Mouse (Mus musculus) liver, embryonic 12.5 days (tissue): ENCODE measurements around the gene Zbtb32. TPM values are rescaled to one million over a fixed set of nuclear protein-coding genes. Genes with fewer than 3 reads are reported as not detected.

ENCODE experiments used
- ATAC-seq: fragments of 200-750 bp; cut with Nextera tagmentation; 2 replicates; pipeline ENCODE4 v1.8.0; 2017; ENCODE audit warnings: moderate number of reproducible peaks, mild to moderate bottlenecking, moderate library complexity
- H3K27ac ChIP-seq: fragments of 300-500 bp; sonication (generic); 2 replicates; pipeline ENCODE4 v1.5.1; 2016; ENCODE audit warnings: mild to moderate bottlenecking
- H3K27me3 ChIP-seq: fragments of 300-500 bp; sonication (generic); replicated peaks from 2 replicates; pipeline ENCODE4 v1.6.1; 2016; ENCODE audit warnings: mild to moderate bottlenecking, moderate library complexity
- H3K36me3 ChIP-seq: fragments of 300-500 bp; sonication (generic); 2 replicates; pipeline ENCODE4 v1.6.1; 2016; ENCODE audit warnings: mild to moderate bottlenecking, moderate library complexity
- H3K4me1 ChIP-seq: fragments of 300-500 bp; sonication (generic); 2 replicates; pipeline ENCODE4 v1.6.1; 2016
- H3K4me2 ChIP-seq: fragments of 300-500 bp; sonication (generic); 2 replicates; pipeline ENCODE4 v1.6.1; 2016; ENCODE audit warnings: mild to moderate bottlenecking, moderate library complexity
- H3K4me3 ChIP-seq: fragments of 300-500 bp; sonication (generic); 2 replicates; pipeline ENCODE4 v1.5.1; 2016; ENCODE audit warnings: mild to moderate bottlenecking, moderate library complexity
- H3K9ac ChIP-seq: fragments of 300-500 bp; sonication (generic); 2 replicates; pipeline ENCODE4 v1.6.1; 2016; ENCODE audit warnings: mild to moderate bottlenecking, moderate library complexity
- H3K9me3 ChIP-seq: fragments of 300-500 bp; sonication (generic); replicated peaks from 2 replicates; pipeline ENCODE4 v1.6.1; 2016; ENCODE audit warnings: mild to moderate bottlenecking, moderate library complexity
- WGBS: fragments of 180-500 bp; shearing (Covaris S2); methylation state at CpG from one replicate; pipeline ENCODE4 v1.1.7; 2016; ENCODE audit not compliant: insufficient replicate concordance; 5-methylcytosine and 5-hydroxymethylcytosine counted together
- polyA plus RNA-seq: library from polyadenylated mRNA; unstranded; fragments of >200 nt; fragmentation: Nextera tagmentation; extraction: Ambion mirVana; gene quantifications from 2 replicates; pipeline ENCODE4 v1.2.1, GENCODE M21; 2016

Zbtb32 gene
- polyA plus RNA-seq, 1 experiment from 2014 or later, result 0.20 TPM

DNA sequence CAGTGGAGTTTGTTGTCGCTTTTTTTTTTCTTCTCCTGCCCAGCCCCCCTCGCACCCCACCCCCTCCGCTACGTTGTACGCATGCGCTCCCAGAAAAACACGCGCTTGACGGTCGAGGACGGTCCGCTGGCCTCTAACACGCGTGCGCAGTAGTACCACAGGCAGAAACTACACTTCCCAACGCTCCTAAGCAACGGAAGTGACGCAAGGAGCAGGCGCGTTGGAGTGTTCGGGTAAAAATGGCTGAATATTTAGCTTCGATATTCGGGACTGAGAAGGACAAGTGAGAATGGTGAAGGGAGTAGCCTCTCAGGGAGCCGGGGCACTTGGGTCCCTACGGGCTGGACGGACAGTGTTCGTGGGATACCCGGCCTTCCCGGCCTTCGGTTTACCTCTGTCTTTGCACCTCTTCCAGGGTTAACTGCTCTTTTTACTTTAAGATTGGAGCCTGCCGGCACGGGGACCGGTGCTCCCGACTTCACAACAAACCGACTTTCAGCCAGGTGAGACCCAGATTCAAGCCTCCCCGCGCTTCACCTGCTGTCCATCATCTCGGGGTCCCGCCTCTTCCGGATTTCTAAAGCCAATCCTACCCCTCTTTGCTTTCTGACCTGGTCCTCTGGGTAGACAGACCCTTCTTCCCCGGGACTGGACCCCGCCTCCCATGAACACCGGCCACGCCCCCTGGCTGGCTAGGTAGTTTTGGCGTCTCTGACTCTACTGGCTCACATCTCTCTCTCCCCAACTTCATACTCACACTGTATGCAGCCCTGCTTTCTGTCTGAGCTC lies 35.4 kb downstream of the Zbtb32 start, which contains the start of the genes U2af1l4, Gm49396 and Psenen:
U2af1l4 (plus strand) TSS at position 185 of the 789 bp plus-strand sequence.
Gm49396 (plus strand) TSS at position 228 of the 789 bp plus-strand sequence.
Psenen (minus strand) TSS at position 511 of the 789 bp plus-strand sequence.
- Histone ChIP-seq H3K4me2 (peak within 1 kb of the TSS; percentile 82), H3K9ac (peak within 1 kb of the TSS; percentile 79), H3K36me3 (peaks cover 43% of the 10 kb centered on the region), H3K9me3 (no peaks in the 10 kb centered on the region), H3K4me1 (peaks cover 40% of the 10 kb centered on the region), H3K4me3 (peak within 1 kb of the TSS; percentile 83), H3K27ac (peak within 1 kb of the TSS; percentile 96), H3K27me3 (no peaks in the 10 kb centered on the region)
- ATAC-seq, result peak; percentile 83
- under 1% methylated on average over 45 of the region's 45 CpGs for WGBS

DNA sequence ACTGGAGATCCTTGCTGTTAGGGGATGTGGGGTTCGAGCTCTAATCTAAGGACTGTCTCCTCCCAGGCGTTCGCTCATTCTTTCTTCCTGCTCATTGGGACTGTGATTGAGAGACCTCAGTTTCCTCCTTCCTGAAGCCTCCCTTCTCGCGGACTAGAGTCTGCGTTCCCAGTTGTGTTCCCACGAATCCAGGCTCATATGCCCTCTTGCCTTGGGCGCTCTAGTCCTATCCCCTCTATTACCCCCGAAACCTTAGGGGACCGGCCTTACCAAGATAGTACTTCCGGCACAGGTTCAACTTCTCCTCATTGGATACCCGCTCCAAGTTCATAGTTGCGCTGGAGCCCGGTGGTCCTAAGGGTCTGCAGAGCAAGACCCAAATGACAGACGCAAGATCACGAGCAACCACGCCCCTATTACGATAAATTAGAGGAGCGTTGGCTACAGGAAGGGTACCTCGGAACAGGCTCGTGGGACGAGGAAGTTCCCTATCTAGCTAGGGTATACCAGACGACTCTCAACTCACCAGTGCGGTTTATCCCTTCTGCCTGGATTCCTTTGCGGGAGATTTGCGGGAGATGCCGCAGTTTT lies 36.1 kb downstream of the Zbtb32 start:
- Histone ChIP-seq H3K36me3 (peaks cover 41% of the 10 kb centered on the region), H3K4me2 (peak overlapping the region; percentile 82), H3K9ac (peak overlapping the region; percentile 75), H3K27ac (peak overlapping the region; percentile 83), H3K4me1 (peaks cover 47% of the 10 kb centered on the region), H3K4me3 (peak overlapping the region; percentile 83), H3K27me3 (no peaks in the 10 kb centered on the region), H3K9me3 (no peaks in the 10 kb centered on the region)
- no peak for ATAC-seq
- under 1% methylated on average over 27 of the region's 27 CpGs for WGBS

- Histone ChIP-seq H3K4me2 (peak overlapping the region; percentile 80), H3K4me3 (peak overlapping the region; percentile 79), H3K36me3 (peaks cover 41% of the 10 kb centered on the region), H3K4me1 (peaks cover 53% of the 10 kb centered on the region), H3K9me3 (no peaks in the 10 kb centered on the region), H3K27ac (peak overlapping the region; percentile 88), H3K9ac (peak overlapping the region; percentile 63), H3K27me3 (no peaks in the 10 kb centered on the region)
- 73% methylated on average over 2 of the region's 2 CpGs for WGBS
- ATAC-seq, result no peak
These were observed 38.4 kb downstream of the Zbtb32 start for GRCm38 (mm10) chr7:30560296-30560695.

DNA sequence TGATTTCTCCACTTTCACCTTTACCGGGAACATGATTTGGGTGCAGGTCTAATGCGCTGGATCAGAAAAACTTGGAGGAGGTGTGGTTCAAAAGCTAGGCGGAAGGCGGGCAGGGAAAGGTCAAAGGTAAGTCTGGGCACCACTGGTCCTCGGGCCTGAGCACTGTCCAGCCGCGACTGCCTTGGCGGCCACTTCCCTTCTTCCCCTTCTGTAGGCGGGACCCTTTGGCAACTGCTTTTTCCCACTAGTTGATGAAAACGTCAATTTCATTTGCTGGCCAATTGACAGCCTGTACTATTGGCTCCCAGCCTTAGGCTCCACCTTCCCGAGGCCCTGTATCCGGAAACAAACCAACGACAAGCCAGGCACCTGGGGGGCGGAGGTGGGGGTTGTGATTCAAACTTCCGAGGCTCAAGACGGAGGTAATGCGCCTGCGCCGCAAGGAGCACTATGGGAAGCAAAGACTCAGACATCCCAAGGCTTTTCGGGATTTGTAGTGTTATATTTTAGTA lies 39.2 kb downstream of the Zbtb32 start, which contains the start of gene Lin37:
Lin37 (minus strand) TSS at position 396 of the 512 bp plus-strand sequence.
- ATAC-seq, result peak; percentile 82
- Histone ChIP-seq H3K4me1 (peaks cover 53% of the 10 kb centered on the region), H3K36me3 (peaks cover 41% of the 10 kb centered on the region), H3K4me3 (peak within 1 kb of the TSS; percentile 79), H3K4me2 (peak within 1 kb of the TSS; percentile 80), H3K9me3 (no peaks in the 10 kb centered on the region), H3K27ac (peak within 1 kb of the TSS; percentile 88), H3K27me3 (no peaks in the 10 kb centered on the region), H3K9ac (peak within 1 kb of the TSS; percentile 76)
- WGBS, result 1% methylated on average over 20 of the region's 20 CpGs

DNA sequence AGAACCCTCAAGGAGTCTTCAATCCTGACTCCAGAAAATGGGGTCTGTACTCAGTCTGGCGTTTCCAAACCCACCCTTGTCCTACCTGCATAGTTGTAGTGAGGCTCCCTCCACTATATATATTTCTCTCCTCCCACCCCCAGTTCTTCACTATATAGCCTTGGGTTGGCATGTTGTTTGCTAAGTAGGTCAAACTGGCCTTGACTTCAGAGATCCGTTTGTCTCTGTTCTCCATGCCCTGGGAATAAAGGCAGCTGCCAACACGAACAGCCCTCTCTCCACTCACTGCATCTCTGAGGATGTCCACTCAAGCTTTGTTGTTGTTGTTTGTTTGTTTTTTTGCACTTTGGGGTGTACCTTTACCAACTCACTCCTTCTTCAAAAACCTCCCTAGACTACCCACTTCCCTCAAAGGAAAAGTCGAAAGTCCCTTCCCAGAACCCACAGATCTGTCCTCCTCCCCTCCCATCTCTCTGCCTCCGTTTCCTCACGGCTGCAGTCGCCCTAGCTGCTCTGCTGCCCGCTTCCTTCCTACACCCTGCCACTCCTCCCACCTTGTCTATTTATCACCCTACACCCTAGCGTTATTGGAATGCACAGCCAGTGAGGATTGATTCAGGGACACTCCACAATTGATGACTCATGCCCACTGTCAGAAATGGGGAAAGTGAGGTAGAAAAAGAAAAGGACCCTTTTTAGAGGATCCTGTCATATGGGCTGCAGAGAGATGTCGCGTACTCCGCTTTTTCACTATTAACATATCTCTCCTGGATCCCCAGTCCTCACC lies 39.9 kb downstream of the Zbtb32 start:
- WGBS, result 8% methylated on average over 12 of the region's 12 CpGs
- peaks cover 49% of the 10 kb centered on the region for H3K4me1 ChIP-seq
- H3K9ac ChIP-seq, result peak overlapping the region; percentile 76
- H3K27me3 ChIP-seq, result no peaks in the 10 kb centered on the region
- no peaks in the 10 kb centered on the region for H3K9me3 ChIP-seq
- peak overlapping the region; percentile 88 for H3K27ac ChIP-seq
- peak overlapping the region; percentile 79 for H3K4me3 ChIP-seq
- peak; percentile 40 for ATAC-seq
- H3K4me2 ChIP-seq, result peak overlapping the region; percentile 80
- H3K36me3 ChIP-seq, result peaks cover 43% of the 10 kb centered on the region

DNA sequence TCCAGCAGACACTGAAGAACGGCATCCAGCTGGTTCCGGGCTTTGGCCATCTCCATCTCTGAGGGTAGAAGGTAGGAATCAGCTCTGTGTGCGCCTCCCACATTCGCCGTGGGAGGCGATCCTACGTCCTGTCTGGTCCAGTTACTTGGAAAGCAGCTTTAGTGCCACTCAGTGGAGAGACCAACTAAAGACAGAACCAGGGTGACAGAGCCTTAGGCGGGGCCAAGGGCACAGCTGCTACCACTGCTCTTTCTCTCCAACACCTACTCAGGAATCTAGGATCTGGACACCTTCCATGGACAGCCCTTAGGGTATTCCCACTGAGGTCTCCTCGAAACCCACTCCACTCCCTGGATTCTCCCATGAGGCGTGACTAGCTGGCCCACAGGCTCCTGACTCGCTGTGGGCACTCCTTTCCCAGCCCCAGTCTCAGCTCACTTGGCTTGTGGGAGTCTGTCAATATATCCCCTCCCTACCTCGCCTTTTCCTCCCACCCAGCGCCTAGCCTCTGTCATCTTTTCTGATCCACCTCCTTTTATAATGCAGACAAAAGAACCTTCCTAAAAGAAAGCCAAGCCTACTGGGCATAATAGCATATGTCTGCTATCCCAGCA lies 40.7 kb downstream of the Zbtb32 start:
- Histone ChIP-seq H3K9ac (peak overlapping the region; percentile 76), H3K4me1 (peaks cover 53% of the 10 kb centered on the region), H3K27me3 (no peaks in the 10 kb centered on the region), H3K27ac (peak overlapping the region; percentile 88), H3K9me3 (no peaks in the 10 kb centered on the region), H3K4me2 (peak overlapping the region; percentile 80), H3K36me3 (peaks cover 43% of the 10 kb centered on the region), H3K4me3 (peak overlapping the region; percentile 79)
- ATAC-seq, result no peak
- WGBS, result 89% methylated on average over 13 of the region's 13 CpGs

GRCm38 (mm10) chr7:30556894-30557536 lies 41.7 kb downstream of the Zbtb32 start:
- H3K27ac ChIP-seq, result no peak overlapping the region
- no peaks in the 10 kb centered on the region for H3K27me3 ChIP-seq
- no peaks in the 10 kb centered on the region for H3K9me3 ChIP-seq
- H3K36me3 ChIP-seq, result peaks cover 43% of the 10 kb centered on the region
- no peak for ATAC-seq
- peaks cover 54% of the 10 kb centered on the region for H3K4me1 ChIP-seq
- H3K4me3 ChIP-seq, result no peak overlapping the region
- WGBS, result 88% methylated on average over 18 of the region's 18 CpGs
- no peak overlapping the region for H3K9ac ChIP-seq
- no peak overlapping the region for H3K4me2 ChIP-seq

DNA sequence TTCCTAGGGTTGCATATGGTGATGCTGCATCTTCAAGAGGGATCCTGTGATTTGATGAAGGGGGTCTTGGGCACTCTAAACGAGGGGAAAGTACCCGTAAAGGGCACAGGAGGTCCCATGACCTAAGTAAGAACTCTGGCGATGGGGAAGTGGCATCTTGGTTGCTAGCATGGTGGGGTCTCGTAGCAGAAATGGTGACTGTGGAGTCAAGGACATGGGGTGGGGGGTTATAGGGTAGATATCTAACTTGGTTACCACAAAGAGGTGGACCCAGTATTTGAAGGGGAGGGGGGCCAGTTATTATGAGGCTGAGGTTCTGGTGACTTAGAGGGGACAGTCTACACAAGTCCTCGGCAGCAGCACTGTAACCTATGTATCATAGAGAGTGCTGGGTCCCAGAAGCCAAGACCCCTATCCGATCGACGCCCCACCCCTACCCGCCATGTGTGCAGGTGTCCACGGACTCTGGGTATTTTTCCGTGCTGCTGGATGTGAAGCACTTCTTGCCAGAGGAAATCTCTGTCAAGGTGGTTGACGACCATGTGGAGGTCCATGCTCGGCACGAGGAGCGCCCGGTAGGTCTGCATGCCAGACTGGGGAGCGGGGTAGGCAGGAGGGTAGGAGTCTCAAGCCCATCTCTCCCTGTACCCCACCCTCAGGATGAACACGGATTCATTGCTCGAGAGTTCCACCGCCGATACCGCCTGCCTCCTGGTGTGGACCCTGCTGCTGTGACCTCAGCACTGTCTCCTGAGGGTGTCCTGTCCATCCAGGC lies 44.7 kb downstream of the Zbtb32 start:
- Histone ChIP-seq H3K9me3 (no peaks in the 10 kb centered on the region), H3K27ac (0 out of 2 replicates have a peak overlapping the region, but pooled peaks have one; percentile 94), H3K4me2 (peak overlapping the region; percentile 99), H3K4me1 (peaks cover 49% of the 10 kb centered on the region), H3K36me3 (peaks cover 44% of the 10 kb centered on the region), H3K9ac (peak overlapping the region; percentile 91), H3K27me3 (no peaks in the 10 kb centered on the region), H3K4me3 (peak overlapping the region; percentile 72)
- ATAC-seq, result no peak
- 86% methylated on average over 22 of the region's 22 CpGs for WGBS

GRCm38 (mm10) chr7:30553021-30553589 lies 45.6 kb downstream of the Zbtb32 start:
- ATAC-seq, result no peak
- Histone ChIP-seq H3K4me3 (peak overlapping the region; percentile 72), H3K27ac (peak overlapping the region; percentile 94), H3K4me2 (peak overlapping the region; percentile 99), H3K27me3 (no peaks in the 10 kb centered on the region), H3K9ac (peak overlapping the region; percentile 91), H3K4me1 (peaks cover 40% of the 10 kb centered on the region), H3K36me3 (peaks cover 50% of the 10 kb centered on the region), H3K9me3 (no peaks in the 10 kb centered on the region)
- 7% methylated on average over 23 of the region's 23 CpGs for WGBS
